Mouse (Mus musculus) midbrain, embryonic 16.5 days (tissue): Measurements from ENCODE around the gene 4930550C14Rik. TPM values are rescaled to one million over a fixed set of nuclear protein-coding genes. Genes with fewer than 3 reads are reported as not detected.

ENCODE experiments used
- ATAC-seq: fragments of 200-750 bp; cut with Nextera tagmentation; 2 replicates; pipeline ENCODE4 v1.8.0; 2017; ENCODE audit warnings: moderate TSS enrichment
- H3K27ac ChIP-seq: fragments of 300-500 bp; sonication (generic); 2 replicates; pipeline ENCODE4 v1.5.1; 2014; ENCODE audit warnings: mild to moderate bottlenecking, low read length, mixed read lengths
- H3K27me3 ChIP-seq: fragments of 300-500 bp; sonication (generic); 2 replicates; pipeline ENCODE4 v1.6.1; 2014; ENCODE audit warnings: low read depth, low read length, mixed read lengths; ENCODE audit not compliant: control insufficient read depth, insufficient read depth
- H3K36me3 ChIP-seq: fragments of 300-500 bp; sonication (generic); 2 replicates; pipeline ENCODE4 v1.6.1; 2014; ENCODE audit warnings: mild to moderate bottlenecking, low read length, moderate library complexity, mixed read lengths; ENCODE audit not compliant: control insufficient read depth, insufficient read depth
- H3K4me1 ChIP-seq: fragments of 300-500 bp; sonication (generic); 2 replicates; pipeline ENCODE4 v1.6.1; 2014; ENCODE audit warnings: mild to moderate bottlenecking, low read length, mixed read lengths; ENCODE audit not compliant: control insufficient read depth, insufficient read depth
- H3K4me2 ChIP-seq: fragments of 300-500 bp; sonication (generic); 2 replicates; pipeline ENCODE4 v1.6.1; 2014; ENCODE audit warnings: mild to moderate bottlenecking, low read length, mixed read lengths
- H3K4me3 ChIP-seq: fragments of 300-500 bp; sonication (generic); 2 replicates; pipeline ENCODE4 v1.5.1; 2014; ENCODE audit warnings: low read depth, mild to moderate bottlenecking, low read length, moderate library complexity, mixed read lengths
- H3K9ac ChIP-seq: fragments of 300-500 bp; sonication (generic); 2 replicates; pipeline ENCODE4 v1.6.1; 2014; ENCODE audit warnings: low read depth, low read length, mixed read lengths
- H3K9me3 ChIP-seq: fragments of 300-500 bp; sonication (generic); replicated peaks from 2 replicates; pipeline ENCODE4 v1.6.1; 2014; ENCODE audit warnings: mild to moderate bottlenecking, low read length, mixed read lengths; ENCODE audit not compliant: control insufficient read depth, poor library complexity, severe bottlenecking
- WGBS: fragments of 180-500 bp; shearing (Covaris S2); extraction: QIAGEN DNeasy Blood & Tissue Kit; methylation state at CpG from one replicate; pipeline ENCODE4 v1.1.7; 2014; 5-methylcytosine and 5-hydroxymethylcytosine counted together
- polyA plus RNA-seq: library from polyadenylated mRNA; unstranded; fragments of >200 nt; fragmentation: Nextera tagmentation; extraction: Ambion mirVana; gene quantifications from 2 replicates; pipeline ENCODE4 v1.2.1, GENCODE M21; 2015

The 4930550C14Rik gene
- polyA plus RNA-seq = 0.27 and 0.28 TPM in 2 replicates

- Histone ChIP-seq H3K36me3 (no peaks in the 10 kb centered on the region), H3K27me3 (no peaks in the 10 kb centered on the region), H3K27ac (no peak within 1 kb of the TSS), H3K9me3 (no peaks in the 10 kb centered on the region), H3K4me3 (no peak within 1 kb of the TSS), H3K9ac (no peak within 1 kb of the TSS; the same call in 1 of the 2 replicates), H3K4me2 (peak within 1 kb of the TSS; percentile 18; the same call in 1 of the 2 replicates), H3K4me1 (peaks cover 9% of the 10 kb centered on the region)
- WGBS = 25% methylated on average over 11 of the region's 11 CpGs
- ATAC-seq = no peak
Observed at GRCm38 (mm10) chr9:53402291-53402711, at the start of gene 4930550C14Rik. Gene 4930550C14Rik (plus strand): TSS chr9:53402325.

- peaks cover 5% of the 10 kb centered on the region for H3K9me3 ChIP-seq
- H3K4me2 ChIP-seq = no peak overlapping the region
- H3K27ac ChIP-seq = no peak overlapping the region
- no peak for ATAC-seq
- H3K4me1 ChIP-seq = no peaks in the 10 kb centered on the region
- no peak overlapping the region for H3K9ac ChIP-seq
- H3K4me3 ChIP-seq = no peak overlapping the region
- no peaks in the 10 kb centered on the region for H3K36me3 ChIP-seq
- WGBS = 89% methylated on average over 5 of the region's 5 CpGs
- no peaks in the 10 kb centered on the region for H3K27me3 ChIP-seq
Observed at GRCm38 (mm10) chr9:53353161-53353560, 49.0 kb upstream of the 4930550C14Rik start.

GRCm38 (mm10) chr9:53356219-53357155, 45.6 kb upstream of the 4930550C14Rik start:
- WGBS = 77% methylated on average over 14 of the region's 14 CpGs
- Histone ChIP-seq H3K27ac (no peak overlapping the region), H3K9me3 (no peaks in the 10 kb centered on the region), H3K27me3 (no peaks in the 10 kb centered on the region), H3K9ac (no peak overlapping the region), H3K4me3 (no peak overlapping the region), H3K36me3 (no peaks in the 10 kb centered on the region), H3K4me2 (no peak overlapping the region), H3K4me1 (no peaks in the 10 kb centered on the region)
- ATAC-seq = no peak

DNA sequence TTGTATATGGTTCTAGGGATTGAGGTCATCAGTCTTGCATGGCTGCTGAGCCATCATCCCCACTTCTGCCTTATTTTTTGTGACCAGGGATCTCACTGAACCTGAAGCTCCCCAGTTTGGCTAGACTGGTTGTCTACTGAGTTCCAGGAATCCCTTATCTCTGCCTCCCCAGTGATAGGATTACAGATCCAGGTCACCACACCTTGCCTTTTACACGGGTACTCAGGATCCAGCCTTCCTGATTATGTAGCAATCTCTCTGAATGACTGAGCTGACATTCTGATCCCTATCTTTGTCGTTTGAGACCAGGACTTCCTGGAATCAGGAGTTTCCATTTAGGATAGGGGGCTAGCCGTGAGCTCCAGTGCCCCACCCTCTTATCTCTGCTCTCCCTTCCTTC, 30.8 kb upstream of the 4930550C14Rik start:
- no peak for ATAC-seq
- no peak overlapping the region for H3K27ac ChIP-seq
- no peaks in the 10 kb centered on the region for H3K4me1 ChIP-seq
- H3K9me3 ChIP-seq = no peaks in the 10 kb centered on the region
- no peaks in the 10 kb centered on the region for H3K36me3 ChIP-seq
- 69% methylated on average over 3 of the region's 3 CpGs for WGBS
- H3K9ac ChIP-seq = no peak overlapping the region
- no peaks in the 10 kb centered on the region for H3K27me3 ChIP-seq
- no peak overlapping the region for H3K4me2 ChIP-seq
- no peak overlapping the region for H3K4me3 ChIP-seq

GRCm38 (mm10) chr9:53375907-53376306, 26.2 kb upstream of the 4930550C14Rik start:
- Histone ChIP-seq H3K9ac (no peak overlapping the region), H3K4me3 (no peak overlapping the region), H3K9me3 (no peaks in the 10 kb centered on the region), H3K4me2 (no peak overlapping the region), H3K27ac (no peak overlapping the region), H3K4me1 (no peaks in the 10 kb centered on the region), H3K27me3 (no peaks in the 10 kb centered on the region), H3K36me3 (no peaks in the 10 kb centered on the region)
- WGBS = 83% methylated on average over 4 of the region's 4 CpGs
- ATAC-seq = no peak

GRCm38 (mm10) chr9:53376820-53377219, 25.3 kb upstream of the 4930550C14Rik start:
- no peaks in the 10 kb centered on the region for H3K36me3 ChIP-seq
- H3K27ac ChIP-seq = no peak overlapping the region
- no peak overlapping the region for H3K4me2 ChIP-seq
- H3K4me3 ChIP-seq = no peak overlapping the region
- H3K9me3 ChIP-seq = no peaks in the 10 kb centered on the region
- 83% methylated on average over 13 of the region's 13 CpGs for WGBS
- H3K4me1 ChIP-seq = no peaks in the 10 kb centered on the region
- H3K9ac ChIP-seq = no peak overlapping the region
- no peak for ATAC-seq
- no peaks in the 10 kb centered on the region for H3K27me3 ChIP-seq

DNA sequence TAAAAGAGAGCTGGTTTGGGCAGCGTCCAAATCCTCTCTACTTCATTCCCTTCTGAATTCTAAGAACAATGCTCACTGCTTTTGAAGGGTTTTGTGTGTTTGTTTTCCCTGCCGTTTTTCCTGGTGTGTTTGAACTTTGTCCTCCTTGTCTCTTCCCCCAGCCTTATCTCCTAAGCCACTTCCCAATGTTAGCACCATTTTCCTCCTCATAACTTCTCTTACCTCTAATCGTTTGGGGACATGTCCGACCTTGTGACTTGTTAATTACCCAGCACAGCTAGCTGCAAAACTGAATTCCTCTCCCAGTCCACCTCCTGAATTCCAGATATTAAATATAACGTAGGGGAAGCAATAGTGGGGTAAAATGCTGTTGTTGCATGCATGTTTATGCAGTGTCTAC, 24.5 kb upstream of the 4930550C14Rik start:
- no peaks in the 10 kb centered on the region for H3K27me3 ChIP-seq
- no peaks in the 10 kb centered on the region for H3K9me3 ChIP-seq
- no peak overlapping the region for H3K4me3 ChIP-seq
- no peaks in the 10 kb centered on the region for H3K36me3 ChIP-seq
- H3K4me2 ChIP-seq = no peak overlapping the region
- 67% methylated on average over 5 of the region's 5 CpGs for WGBS
- ATAC-seq = no peak
- no peak overlapping the region for H3K9ac ChIP-seq
- no peaks in the 10 kb centered on the region for H3K4me1 ChIP-seq
- no peak overlapping the region for H3K27ac ChIP-seq

GRCm38 (mm10) chr9:53378171-53378570, 24.0 kb upstream of the 4930550C14Rik start:
- Histone ChIP-seq H3K9ac (no peak overlapping the region), H3K27me3 (no peaks in the 10 kb centered on the region), H3K4me3 (no peak overlapping the region), H3K4me1 (no peaks in the 10 kb centered on the region), H3K27ac (no peak overlapping the region), H3K36me3 (no peaks in the 10 kb centered on the region), H3K4me2 (no peak overlapping the region), H3K9me3 (no peaks in the 10 kb centered on the region)
- 86% methylated on average over 3 of the region's 3 CpGs for WGBS
- ATAC-seq = no peak

DNA sequence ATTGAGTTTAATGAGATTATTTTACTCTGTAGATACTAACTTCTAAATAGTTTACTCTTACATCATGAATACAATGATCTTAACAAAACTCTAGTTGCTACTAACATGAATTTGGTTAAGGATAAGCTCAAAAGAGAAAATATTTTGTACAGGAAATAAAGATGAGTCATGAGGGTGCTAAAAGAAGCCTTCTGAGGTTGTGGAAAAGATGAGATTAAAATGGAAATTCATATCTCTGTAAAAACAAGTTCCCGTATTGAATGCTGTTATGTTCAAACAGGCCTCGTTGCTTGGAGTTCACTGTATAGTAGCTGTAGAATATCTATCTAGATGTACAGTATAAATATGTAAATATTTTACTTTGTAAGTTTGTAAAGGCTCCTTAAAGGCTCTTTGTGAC, 21.5 kb upstream of the 4930550C14Rik start:
- ATAC-seq = no peak
- Histone ChIP-seq H3K9ac (no peak overlapping the region), H3K27ac (no peak overlapping the region), H3K4me3 (no peak overlapping the region), H3K36me3 (no peaks in the 10 kb centered on the region), H3K4me1 (peaks cover 6% of the 10 kb centered on the region; the same call in 1 of the 2 replicates), H3K4me2 (no peak overlapping the region), H3K9me3 (no peaks in the 10 kb centered on the region), H3K27me3 (no peaks in the 10 kb centered on the region)
- 87% methylated on average over 2 of the region's 2 CpGs for WGBS
